Mouse (Mus musculus) myocyte (in vitro differentiated cells): ENCODE data around the gene Zfp414. TPM values are rescaled to one million over a fixed set of nuclear protein-coding genes. Genes with fewer than 3 reads are reported as not detected.

Source experiments
- H3K27me3 ChIP-seq: one replicate; pipeline ENCODE4 v1.6.1; 2011; ENCODE audit not compliant: control insufficient read depth, insufficient read depth, insufficient read length
- H3K36me3 ChIP-seq: one replicate; pipeline ENCODE4 v1.6.1; 2011; ENCODE audit not compliant: control insufficient read depth, insufficient read depth
- H3K4me2 ChIP-seq: one replicate; pipeline ENCODE4 v1.6.1; 2011; ENCODE audit warnings: low read depth, control low read depth
- H3K4me3 ChIP-seq: one replicate; pipeline ENCODE4 v1.5.1; 2011; ENCODE audit warnings: mild to moderate bottlenecking, control low read depth, moderate library complexity
- H3K79me2 ChIP-seq: one replicate; pipeline ENCODE4 v1.6.1; 2011; ENCODE audit not compliant: control insufficient read depth, insufficient read depth
- H3ac ChIP-seq: one replicate; pipeline ENCODE4 v1.6.1; 2011; ENCODE audit not compliant: control insufficient read depth, insufficient read length
- CEBPB ChIP-seq: IDR thresholded peaks from 2 replicates; pipeline ENCODE4 v1.6.1; 2011; ENCODE audit warnings: mild to moderate bottlenecking, moderate library complexity; ENCODE audit not compliant: poor library complexity, insufficient read depth, severe bottlenecking
- E2F4 ChIP-seq: IDR thresholded peaks from one replicate; pipeline ENCODE4 v1.6.1; 2011; ENCODE audit warnings: mild to moderate bottlenecking, control low read depth, moderate library complexity; ENCODE audit not compliant: insufficient read depth
- MAX ChIP-seq: IDR thresholded peaks from one replicate; pipeline ENCODE4 v1.6.1; 2011; ENCODE audit warnings: low read depth, mild to moderate bottlenecking, control low read depth
- MYOD1 ChIP-seq, 3 experiments: IDR thresholded peaks; one replicate each; pipeline ENCODE4 v1.6.1; 2011; ENCODE audit warnings: control low read depth in 2 of 3, low read depth in 2 of 3, mild to moderate bottlenecking in 2 of 3, moderate library complexity in 1 of 3; ENCODE audit not compliant: insufficient read length in 2 of 3, control insufficient read depth in 1 of 3
- MYOG ChIP-seq, 3 experiments: IDR thresholded peaks; one replicate each; pipeline ENCODE4 v1.6.1; 2011; ENCODE audit warnings: control low read depth in 2 of 3, low read depth in 2 of 3, mild to moderate bottlenecking in 2 of 3; ENCODE audit not compliant: insufficient read length in 2 of 3, control insufficient read depth in 1 of 3, insufficient read depth in 1 of 3
- POLR2A ChIP-seq: IDR thresholded peaks from one replicate; pipeline ENCODE4 v1.6.1; 2011; ENCODE audit warnings: low read depth, mild to moderate bottlenecking, control low read depth, moderate library complexity; ENCODE audit not compliant: insufficient read length
- POLR2AphosphoS2 ChIP-seq: IDR thresholded peaks from one replicate; pipeline ENCODE4 v1.6.1; 2011; ENCODE audit warnings: low read depth, control low read depth; ENCODE audit not compliant: insufficient read length
- REST ChIP-seq: IDR thresholded peaks from one replicate; pipeline ENCODE4 v1.6.1; 2011; ENCODE audit warnings: mild to moderate bottlenecking, control low read depth, moderate library complexity; ENCODE audit not compliant: insufficient read depth, insufficient read length
- SRF ChIP-seq: IDR thresholded peaks from one replicate; pipeline ENCODE4 v1.6.1; 2011; ENCODE audit warnings: low read depth; ENCODE audit not compliant: control insufficient read depth, insufficient read length
- TCF12 ChIP-seq: IDR thresholded peaks from one replicate; pipeline ENCODE4 v1.6.1; 2011; ENCODE audit warnings: mild to moderate bottlenecking, control low read depth; ENCODE audit not compliant: poor library complexity, insufficient read depth, severe bottlenecking
- TCF3 ChIP-seq: IDR thresholded peaks from one replicate; pipeline ENCODE4 v1.6.1; 2011; ENCODE audit warnings: low read depth, control low read depth; ENCODE audit not compliant: insufficient read length
- USF1 ChIP-seq: IDR thresholded peaks from one replicate; pipeline ENCODE4 v1.6.1; 2011; ENCODE audit warnings: low read depth, mild to moderate bottlenecking, control low read depth, moderate library complexity
- polyA plus RNA-seq: library from polyadenylated mRNA; unstranded; fragments of >200 nt; fragmentation: generic; extraction: Trizol; gene quantifications from one replicate; pipeline ENCODE4 v1.2.1, GENCODE M21; 2012; ENCODE audit warnings: missing spikeins

The Zfp414 gene
- polyA plus RNA-seq, 1 experiment, result 21.9 TPM

GRCm38 (mm10) chr17:33637038-33637437, 8.1 kb downstream of the Zfp414 start:
- H3K36me3 ChIP-seq, result peaks cover 8% of the 10 kb centered on the region
- no peak overlapping the region for H3ac ChIP-seq
- H3K27me3 ChIP-seq, result no peaks in the 10 kb centered on the region
- H3K4me3 ChIP-seq, result no peak overlapping the region
- H3K79me2 ChIP-seq, result no peaks in the 10 kb centered on the region
- TF ChIP-seq SRF (no peak), CEBPB (no peak), USF1 (no peak), POLR2AphosphoS2 (no peak), MAX (no peak), TCF3 (no peak), MYOD1 (IDR thresholded peaks at IDR 0.05; ENCODE audit: control insufficient read depth in 1 of 3, insufficient read length in 2 of 3, low read depth in 2 of 3) (no peak), TCF12 (no peak)
- no peak overlapping the region for H3K4me2 ChIP-seq

- H3K4me2 ChIP-seq, result no peak within 1 kb of the TSS
- H3K36me3 ChIP-seq, result peaks cover 8% of the 10 kb centered on the region
Observed at GRCm38 (mm10) chr17:33637516-33638276, 8.8 kb downstream of the Zfp414 start, which contains the start of gene Pram1. TSS of gene Pram1 (plus strand) at chr17:33638056.

GRCm38 (mm10) chr17:33639743-33640142, 10.9 kb downstream of the Zfp414 start:
- Histone ChIP-seq H3K79me2 (no peaks in the 10 kb centered on the region), H3K36me3 (peaks cover 17% of the 10 kb centered on the region), H3K4me3 (no peak overlapping the region), H3K4me2 (no peak overlapping the region), H3ac (no peak overlapping the region), H3K27me3 (no peaks in the 10 kb centered on the region)
- TF ChIP-seq TCF12 (no peak), USF1 (no peak), E2F4 (no peak), POLR2AphosphoS2 (no peak), REST (no peak), MAX (no peak), MYOD1 (IDR thresholded peaks at IDR 0.05; ENCODE audit: control insufficient read depth in 1 of 3, insufficient read length in 2 of 3, low read depth in 2 of 3) (no peak), MYOG (IDR thresholded peaks at IDR 0.05; ENCODE audit: control insufficient read depth in 1 of 3, insufficient read depth in 1 of 3, insufficient read length in 2 of 3, low read depth in 2 of 3) (no peak), SRF (no peak), POLR2A (no peak)

More at GRCm38 (mm10) chr17:33637516-33638276, 8.8 kb downstream of the Zfp414 start, which contains the start of gene Pram1:
- Histone ChIP-seq H3K79me2 (no peaks in the 10 kb centered on the region), H3ac (no peak within 1 kb of the TSS), H3K4me3 (no peak within 1 kb of the TSS), H3K27me3 (no peaks in the 10 kb centered on the region)
- TF ChIP-seq USF1, result no peak
- no peak for TF ChIP-seq SRF
- no peak for TF ChIP-seq POLR2A
- TF ChIP-seq MAX, result no peak
- TF ChIP-seq TCF3, result no peak
- TF ChIP-seq TCF12, result no peak
- no peak for TF ChIP-seq POLR2AphosphoS2
- no peak for TF ChIP-seq MYOG (IDR thresholded peaks at IDR 0.05; ENCODE audit: control insufficient read depth in 1 of 3, insufficient read depth in 1 of 3, insufficient read length in 2 of 3, low read depth in 2 of 3)
- TF ChIP-seq CEBPB, result no peak
- TF ChIP-seq MYOD1 (IDR thresholded peaks at IDR 0.05; ENCODE audit: control insufficient read depth in 1 of 3, insufficient read length in 2 of 3, low read depth in 2 of 3), result no peak
- TF ChIP-seq E2F4, result no peak
- TF ChIP-seq REST, result no peak

- TF ChIP-seq MAX (no peak), CEBPB (no peak), MYOG (IDR thresholded peaks at IDR 0.05; ENCODE audit: control insufficient read depth in 1 of 3, insufficient read depth in 1 of 3, insufficient read length in 2 of 3, low read depth in 2 of 3) (no peak)
- no peaks in the 10 kb centered on the region for H3K79me2 ChIP-seq
- H3K4me2 ChIP-seq, result no peak overlapping the region
- H3K36me3 ChIP-seq, result peaks cover 46% of the 10 kb centered on the region
- no peaks in the 10 kb centered on the region for H3K27me3 ChIP-seq
- H3K4me3 ChIP-seq, result no peak overlapping the region
- no peak overlapping the region for H3ac ChIP-seq
Observed at GRCm38 (mm10) chr17:33644068-33644467, 15.2 kb downstream of the Zfp414 start.

- Histone ChIP-seq H3K36me3 (peaks cover 50% of the 10 kb centered on the region), H3K27me3 (no peaks in the 10 kb centered on the region), H3K4me2 (no peak overlapping the region), H3K4me3 (no peak overlapping the region), H3ac (no peak overlapping the region), H3K79me2 (no peaks in the 10 kb centered on the region)
- TF ChIP-seq POLR2AphosphoS2, result no peak
- TF ChIP-seq MAX, result no peak
- no peak for TF ChIP-seq USF1
- TF ChIP-seq TCF12, result no peak
- no peak for TF ChIP-seq E2F4
Observed at GRCm38 (mm10) chr17:33645073-33645472, 16.2 kb downstream of the Zfp414 start.
